Mouse (Mus musculus) testis, adult 2 months (tissue): Measurements from ENCODE around the gene Zfp563. TPM values are rescaled to one million over a fixed set of nuclear protein-coding genes. Genes with fewer than 3 reads are reported as not detected.

Experiments used
- H3K27ac ChIP-seq: fragments of 200-500 bp; 2 replicates; pipeline ENCODE4 v1.5.1; 2012; ENCODE audit warnings: low read depth, low read length; ENCODE audit not compliant: control insufficient read depth, insufficient read depth
- H3K27me3 ChIP-seq: fragments of 200-500 bp; 2 replicates; pipeline ENCODE4 v1.6.1; 2012; ENCODE audit warnings: mild to moderate bottlenecking, low read length, moderate library complexity; ENCODE audit not compliant: control insufficient read depth, insufficient read depth
- H3K36me3 ChIP-seq: fragments of 200-500 bp; 2 replicates; pipeline ENCODE4 v1.6.1; 2012; ENCODE audit warnings: mild to moderate bottlenecking, low read length; ENCODE audit not compliant: control insufficient read depth, insufficient read depth
- H3K4me1 ChIP-seq: fragments of 200-500 bp; 2 replicates; pipeline ENCODE4 v1.6.1; 2012; ENCODE audit warnings: low read length; ENCODE audit not compliant: control insufficient read depth, insufficient read depth
- H3K4me3 ChIP-seq: fragments of 200-500 bp; 2 replicates; pipeline ENCODE4 v1.5.1; 2012; ENCODE audit warnings: low read depth, mild to moderate bottlenecking, low read length, moderate library complexity, mixed read lengths; ENCODE audit not compliant: control insufficient read depth
- CTCF ChIP-seq: fragments of 200-500 bp; IDR thresholded peaks from 2 replicates; pipeline ENCODE4 v1.5.1; 2012; ENCODE audit warnings: low read depth, mild to moderate bottlenecking, inconsistent platforms, low read length, moderate library complexity; ENCODE audit not compliant: control insufficient read depth, insufficient read depth, insufficient replicate concordance
- POLR2A ChIP-seq: fragments of 200-500 bp; IDR thresholded peaks from 2 replicates; pipeline ENCODE4 v1.6.1; 2012; ENCODE audit warnings: low read depth, mild to moderate bottlenecking, inconsistent platforms, low read length, moderate library complexity; ENCODE audit not compliant: control insufficient read depth
- polyA plus RNA-seq: library from polyadenylated mRNA; depleted of rRNA; stranded (reverse); fragments of >200 nt; gene quantifications from 2 replicates; pipeline ENCODE4 v1.2.3, GENCODE M21; 2012; rRNA removed

Gene Zfp563
- polyA plus RNA-seq, 1 experiment, result 2.6 TPM

GRCm38 (mm10) chr17:33124546-33124945 is 35.4 kb downstream of the Zfp563 start:
- no peaks in the 10 kb centered on the region for H3K4me1 ChIP-seq
- H3K27ac ChIP-seq, result no peak overlapping the region
- H3K4me3 ChIP-seq, result no peak overlapping the region
- no peaks in the 10 kb centered on the region for H3K27me3 ChIP-seq
- TF ChIP-seq CTCF (no peak), POLR2A (no peak)
- H3K36me3 ChIP-seq, result no peaks in the 10 kb centered on the region

GRCm38 (mm10) chr17:33126257-33126656 is 37.1 kb downstream of the Zfp563 start:
- TF ChIP-seq CTCF, result no peak
- TF ChIP-seq POLR2A, result no peak
- H3K4me1 ChIP-seq, result no peaks in the 10 kb centered on the region
- H3K36me3 ChIP-seq, result no peaks in the 10 kb centered on the region
- H3K4me3 ChIP-seq, result no peak overlapping the region
- no peaks in the 10 kb centered on the region for H3K27me3 ChIP-seq
- H3K27ac ChIP-seq, result no peak overlapping the region

- peaks cover 3% of the 10 kb centered on the region; the same call in 1 of the 2 replicates for H3K36me3 ChIP-seq
- TF ChIP-seq CTCF, result no peak
- TF ChIP-seq POLR2A, result peak; percentile 98
- H3K27ac ChIP-seq, result peak within 1 kb of the TSS; percentile 97
- peak within 1 kb of the TSS; percentile 89 for H3K4me3 ChIP-seq
- H3K27me3 ChIP-seq, result no peaks in the 10 kb centered on the region
- H3K4me1 ChIP-seq, result no peaks in the 10 kb centered on the region; the same call in 1 of the 2 replicates
These were observed 50.2 kb downstream of the Zfp563 start, which contains the start of gene Morc2b for GRCm38 (mm10) chr17:33139261-33139820. Gene Morc2b (minus strand): TSS chr17:33139683.

Other genes starting within 250 kb of the Zfp563 start
- gene Zfp870, start 197.7 kb upstream of the Zfp563 start, polyA plus RNA-seq, result 0.30 TPM in 2 replicates
- gene Cyp4f14, start 172.0 kb upstream of the Zfp563 start, polyA plus RNA-seq, result 0.77 and 1.1 TPM in 2 replicates
- gene Cyp4f13, start 141.9 kb upstream of the Zfp563 start, polyA plus RNA-seq, result 7.8 and 8.0 TPM in 2 replicates
- 0.64 TPM in 2 replicates for gene Zfp472, start 123.5 kb upstream of the Zfp563 start, polyA plus RNA-seq
- 1.1 and 1.3 TPM in 2 replicates for gene Zfp952, start 96.2 kb upstream of the Zfp563 start, polyA plus RNA-seq
- gene Zfp763, start 55.9 kb upstream of the Zfp563 start, polyA plus RNA-seq, result 0.90 and 1.8 TPM in 2 replicates
- gene 4921501E09Rik, start 21.3 kb upstream of the Zfp563 start, polyA plus RNA-seq, result 5.4 and 7.0 TPM in 2 replicates
- 43.9 and 48.7 TPM in 2 replicates for gene Morc2b, start 50.4 kb downstream of the Zfp563 start, polyA plus RNA-seq
- not detected in 2 replicates for gene Olfr55, start 79.1 kb downstream of the Zfp563 start, polyA plus RNA-seq
- gene Olfr239, start 102.0 kb downstream of the Zfp563 start, polyA plus RNA-seq, result not detected in 2 replicates
- 0.16 and 0.24 TPM in 2 replicates for gene Olfr1564, start 132.4 kb downstream of the Zfp563 start, polyA plus RNA-seq
- gene Zfp955a, start 165.8 kb downstream of the Zfp563 start, polyA plus RNA-seq, result 1.6 and 2.2 TPM in 2 replicates
- gene Olfr63, start 175.4 kb downstream of the Zfp563 start, polyA plus RNA-seq, result not detected in 2 replicates
- gene Zfp955b, start 200.2 kb downstream of the Zfp563 start, polyA plus RNA-seq, result 2.3 and 2.5 TPM in 2 replicates